Mouse (Mus musculus): Measurements from ENCODE around the gene Cdc42ep4.

The Cdc42ep4 gene

GRCm38 (mm10) chr11:113725235-113726048 lies 26.2 kb downstream of the Cdc42ep4 start:
- no peak for DNase-seq (ENCODE audit: low read depth, low spot score)

DNA sequence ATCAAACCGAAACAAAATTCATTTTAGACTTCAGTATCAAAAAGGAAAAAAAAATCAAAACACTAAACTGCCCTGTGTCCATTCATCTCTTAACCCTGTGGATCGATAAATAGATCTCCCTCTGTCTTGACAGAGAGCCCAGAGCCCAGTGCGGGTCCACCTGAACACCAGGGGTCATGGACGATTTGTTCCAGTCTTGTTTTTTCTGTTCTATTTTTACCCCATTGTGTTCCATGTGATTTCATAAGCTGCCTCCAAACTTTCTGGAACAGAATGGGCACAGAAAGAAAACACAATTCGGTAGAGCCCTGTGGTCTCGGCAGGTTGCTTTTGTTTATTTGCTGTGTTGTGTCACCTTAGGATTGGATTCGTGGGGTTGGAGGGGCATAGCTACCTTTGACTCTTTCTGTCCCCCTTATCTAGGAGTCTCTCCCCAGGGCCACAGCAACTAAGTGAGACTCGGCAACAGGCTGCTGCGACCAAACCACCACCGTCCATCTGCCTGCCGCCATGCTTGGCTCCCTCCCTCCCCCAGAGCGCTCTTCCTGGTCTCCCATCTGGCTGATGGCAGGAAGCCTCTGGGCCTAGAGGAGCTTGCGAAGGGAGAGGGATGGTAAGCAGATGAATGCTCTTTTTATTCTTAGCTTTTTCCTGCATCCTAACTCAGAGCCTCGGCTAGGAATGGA lies 29.1 kb downstream of the Cdc42ep4 start:
- DNase-seq (ENCODE audit: low read depth, low spot score) = no peak

DNA sequence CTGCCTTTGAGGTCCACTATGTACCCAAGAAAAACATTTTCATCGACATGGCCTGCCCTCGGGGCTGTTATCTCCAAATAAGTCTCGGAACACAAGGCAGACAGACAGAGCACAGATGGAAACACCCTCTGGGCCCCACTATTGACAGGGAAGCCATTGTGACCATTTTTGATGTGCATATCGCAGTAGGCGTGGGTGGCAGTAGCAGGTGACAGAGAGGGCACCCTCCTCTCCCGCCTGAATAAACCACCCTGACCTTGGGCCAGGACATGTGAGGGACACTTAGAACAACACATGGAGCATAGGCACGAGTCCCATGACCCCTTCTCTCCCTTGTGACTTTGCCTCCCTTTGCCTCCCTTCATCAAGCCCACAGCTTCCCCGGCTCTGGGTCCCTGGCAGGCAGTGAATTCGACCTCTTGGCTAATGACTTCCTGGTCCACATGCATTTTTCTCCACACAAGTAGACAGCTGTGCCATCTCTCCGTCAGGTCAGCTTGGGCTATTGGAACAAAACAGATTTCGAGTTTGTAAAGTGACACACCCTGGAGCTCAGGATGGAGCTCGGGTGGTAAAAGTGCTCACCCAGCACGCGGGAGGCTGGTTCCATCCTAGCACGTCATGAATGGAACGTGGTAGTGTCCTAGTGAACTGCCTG lies 33.8 kb downstream of the Cdc42ep4 start:
- no peak for DNase-seq (ENCODE audit: low read depth, low spot score)

- DNase-seq (ENCODE audit: low read depth, low spot score) = no peak
Measured at GRCm38 (mm10) chr11:113716132-113716531, 35.5 kb downstream of the Cdc42ep4 start.

DNA sequence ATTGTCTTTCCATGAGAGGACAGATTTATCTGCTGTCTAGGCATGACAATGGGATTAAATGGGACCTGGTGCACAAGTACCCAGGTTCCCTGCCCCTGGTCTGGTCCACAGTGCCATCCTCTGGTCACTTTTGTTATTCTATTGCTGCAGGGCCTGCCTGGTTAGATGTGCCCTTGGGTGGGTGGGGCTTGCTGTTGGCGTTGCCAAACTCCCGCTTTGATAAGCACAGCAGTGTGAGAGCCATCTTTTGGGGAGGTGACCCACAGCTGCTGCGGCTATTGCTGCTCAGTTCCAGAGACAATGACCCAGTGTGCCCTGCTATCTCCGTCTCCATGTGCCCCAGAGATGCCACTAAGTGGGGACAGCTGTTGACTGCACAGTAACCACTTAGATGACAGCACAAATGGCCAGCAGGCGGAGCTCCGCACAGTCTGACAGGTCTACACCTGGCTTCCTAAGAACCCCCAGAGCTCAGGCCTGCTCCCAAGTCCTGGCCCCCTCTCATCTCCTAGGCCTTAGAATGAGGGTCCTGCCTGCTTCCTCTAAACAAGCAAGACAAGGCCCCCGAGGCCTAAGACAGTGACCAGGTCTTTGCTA lies 36.5 kb downstream of the Cdc42ep4 start:
- DNase-seq (ENCODE audit: low read depth, low spot score) = peak; percentile 42

GRCm38 (mm10) chr11:113711061-113711460 lies 40.6 kb downstream of the Cdc42ep4 start:
- peak; percentile 79 for DNase-seq (ENCODE audit: low read depth, low spot score)

DNA sequence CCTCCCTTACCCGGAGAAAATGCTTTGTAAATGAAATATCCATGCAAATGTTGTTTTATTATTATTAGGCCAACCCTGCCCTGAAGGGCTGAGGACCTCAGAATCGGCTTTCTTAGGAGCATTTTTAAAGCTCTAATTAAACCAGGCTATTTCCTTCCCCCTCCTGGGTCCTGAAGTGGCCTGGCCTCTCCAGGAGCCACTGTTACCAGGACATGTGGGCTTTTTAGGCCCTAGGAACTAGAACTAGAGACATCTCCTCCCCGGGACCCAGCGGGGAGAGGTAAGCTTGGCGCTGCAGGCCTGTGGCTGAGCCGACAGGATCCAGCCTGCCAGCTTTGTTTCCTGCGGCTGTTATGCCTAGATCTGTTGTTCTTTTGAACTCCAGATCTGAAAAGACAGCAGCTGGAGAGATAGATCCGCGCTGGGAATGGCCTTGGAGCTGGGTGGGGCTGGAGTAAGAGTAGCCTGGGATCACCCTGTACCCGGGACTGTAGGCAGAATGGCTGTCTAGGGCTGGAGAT lies 41.4 kb downstream of the Cdc42ep4 start:
- peak; percentile 96 for DNase-seq (ENCODE audit: low read depth, low spot score)

DNA sequence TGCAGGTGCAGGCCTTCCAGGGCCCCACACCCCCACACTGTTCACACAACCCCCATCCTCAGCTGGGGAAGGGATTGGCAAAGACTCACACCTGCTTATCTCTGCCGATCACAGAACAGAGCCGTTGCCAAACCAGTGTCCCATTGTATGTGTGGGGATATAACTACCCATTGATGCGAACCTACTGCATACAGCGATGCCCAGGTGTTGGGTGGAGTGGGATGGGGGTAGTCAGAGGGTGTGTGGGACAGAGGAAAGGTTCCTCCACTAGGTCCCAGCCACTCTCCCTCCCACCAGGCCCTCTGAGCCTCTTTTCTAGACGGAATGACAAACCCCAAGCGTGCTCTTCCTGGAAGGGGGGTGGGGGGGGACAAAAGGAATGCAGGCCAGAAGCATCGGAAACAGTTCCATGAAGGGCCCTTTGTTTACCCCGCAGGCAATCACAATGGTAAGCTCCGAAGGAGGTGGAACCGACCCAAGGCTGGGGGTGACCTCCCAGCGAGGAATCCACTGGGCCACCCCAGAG lies 41.9 kb downstream of the Cdc42ep4 start, which contains the start of gene Cpsf4l:
Cpsf4l (minus strand) TSS at position 287 of the 526 bp plus-strand sequence.
- peak; percentile 97 for DNase-seq (ENCODE audit: low read depth, low spot score)

GRCm38 (mm10) chr11:113709272-113709671 lies 42.4 kb downstream of the Cdc42ep4 start:
- no peak for DNase-seq (ENCODE audit: low read depth, low spot score)

- peak; percentile 29 for DNase-seq (ENCODE audit: low read depth, low spot score)
Measured at GRCm38 (mm10) chr11:113708629-113709213, 43.0 kb downstream of the Cdc42ep4 start.

DNA sequence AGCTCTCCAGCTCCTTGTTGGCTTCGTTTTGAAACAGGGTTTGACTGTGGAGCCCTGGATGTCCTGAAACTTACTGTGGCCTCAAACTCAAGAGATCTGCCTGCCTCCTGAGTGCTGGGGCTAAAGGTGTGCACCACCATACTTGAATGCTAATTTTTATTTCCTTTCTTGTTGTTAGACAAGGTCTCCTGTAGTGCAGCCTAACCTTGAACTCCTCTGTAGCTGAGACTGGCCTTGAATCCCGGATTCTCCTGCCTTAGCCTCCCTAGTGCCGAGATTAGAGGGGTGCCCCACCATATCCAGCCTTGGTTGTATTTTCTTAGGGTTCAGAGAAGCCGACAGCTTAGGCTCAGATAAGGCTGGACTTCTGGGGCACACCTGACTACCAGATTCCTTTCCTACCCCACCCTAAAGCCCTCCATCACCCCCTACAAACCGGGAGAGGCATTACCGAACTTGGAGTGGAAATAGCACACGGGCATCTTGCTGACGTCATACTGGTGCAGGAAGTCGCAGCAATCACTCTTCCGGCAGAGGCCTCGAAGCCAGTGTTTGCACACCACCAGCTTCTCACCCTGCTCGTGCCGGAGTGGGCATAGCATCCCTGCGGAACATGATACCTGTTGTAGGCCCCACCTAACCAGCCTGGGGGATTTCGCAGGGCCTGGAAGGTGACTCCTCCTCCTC lies 45.6 kb downstream of the Cdc42ep4 start:
- peak; percentile 73 for DNase-seq (ENCODE audit: low read depth, low spot score)

- peak; percentile 74 for DNase-seq (ENCODE audit: low read depth, low spot score)
Measured at GRCm38 (mm10) chr11:113703758-113704157, 47.9 kb downstream of the Cdc42ep4 start.

GRCm38 (mm10) chr11:113699643-113700042 lies 52.0 kb downstream of the Cdc42ep4 start:
- DNase-seq (ENCODE audit: low read depth, low spot score) = peak; percentile 48

DNA sequence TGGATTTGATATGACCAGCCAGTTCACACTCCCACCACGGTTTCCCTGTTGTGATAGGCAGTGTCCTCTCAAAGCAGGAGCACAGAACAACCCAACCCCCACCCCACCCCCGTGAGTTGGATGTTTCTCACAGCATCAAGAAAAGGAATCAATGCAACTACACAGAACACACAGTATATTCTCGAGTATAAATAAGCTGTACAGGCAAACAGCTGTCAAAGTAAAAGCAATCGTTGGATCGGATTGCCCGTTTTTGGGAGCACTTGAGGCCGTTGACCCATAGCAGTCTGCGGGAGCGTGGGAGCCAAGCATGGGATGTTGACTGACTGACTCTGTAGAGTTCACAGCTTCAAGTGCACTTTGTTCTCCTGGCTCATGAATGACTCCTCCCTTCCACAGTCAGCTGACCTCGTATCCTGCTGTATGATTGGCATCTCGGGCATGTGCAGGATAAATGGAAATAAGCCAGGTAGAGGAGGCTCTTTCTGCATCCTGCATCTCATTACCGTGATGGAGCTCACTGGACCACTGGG lies 53.6 kb downstream of the Cdc42ep4 start:
- no peak for DNase-seq (ENCODE audit: low read depth, low spot score)

DNA sequence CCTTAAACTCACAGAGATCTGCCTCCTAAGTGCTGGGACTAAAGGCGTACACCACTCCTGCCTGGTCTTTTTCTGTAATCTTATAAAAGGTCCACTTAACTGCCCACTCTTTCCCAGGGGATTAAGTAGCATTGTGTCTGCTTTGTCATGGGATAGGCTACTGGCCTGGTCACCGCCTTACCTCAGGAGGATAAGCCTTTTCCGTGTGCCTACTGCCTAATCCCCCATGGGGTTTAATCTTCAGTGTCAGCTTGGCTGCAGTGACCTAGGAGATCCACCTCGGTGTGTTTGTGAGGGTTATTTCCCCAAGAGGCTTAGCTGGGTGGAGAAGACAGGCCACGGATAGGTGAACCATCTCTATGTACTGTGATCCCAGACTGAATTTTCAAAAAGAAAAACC lies 54.1 kb downstream of the Cdc42ep4 start:
- DNase-seq (ENCODE audit: low read depth, low spot score) = no peak

GRCm38 (mm10) chr11:113691851-113692250 lies 59.8 kb downstream of the Cdc42ep4 start:
- DNase-seq (ENCODE audit: low read depth, low spot score) = no peak

- DNase-seq (ENCODE audit: low read depth, low spot score) = no peak
Measured at GRCm38 (mm10) chr11:113691318-113691717, 60.4 kb downstream of the Cdc42ep4 start.

- DNase-seq (ENCODE audit: low read depth, low spot score) = no peak
Measured at GRCm38 (mm10) chr11:113690506-113690905, 61.2 kb downstream of the Cdc42ep4 start.

DNA sequence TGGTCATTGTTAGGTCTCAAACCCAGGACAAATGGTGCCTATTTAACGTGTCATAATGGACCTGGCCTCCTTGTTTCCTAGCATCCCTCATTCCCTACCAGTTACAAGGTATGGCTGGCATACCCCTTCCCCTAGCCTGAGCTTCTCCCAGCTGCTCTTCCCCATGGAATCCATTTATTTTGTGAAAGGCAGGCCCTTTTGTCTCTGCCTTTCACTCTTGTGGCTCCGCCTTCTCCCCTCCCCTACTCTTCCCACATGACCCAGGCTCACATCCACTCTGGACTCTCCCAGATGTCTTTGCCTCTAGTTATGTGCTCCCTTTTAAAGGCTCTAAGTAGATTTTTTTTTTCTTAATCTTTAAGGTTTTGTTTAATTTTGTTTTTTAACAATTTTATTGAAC lies 64.7 kb downstream of the Cdc42ep4 start:
- DNase-seq (ENCODE audit: low read depth, low spot score) = peak; percentile 58

Data from ES-CJ7 (cell line).